Mouse (Mus musculus): ENCODE data around the gene Rab26. TPM values are rescaled to one million over a fixed set of nuclear protein-coding genes. Genes with fewer than 3 reads are reported as not detected.

The Rab26 gene
- polyA plus RNA-seq (2012; rRNA removed) (2.0 and 3.0 TPM in 2 replicates), polyA plus RNA-seq (2014; fragmentation: Nextera tagmentation; extraction: Ambion mirVana) (4.1 and 6.1 TPM in 2 replicates)

DNA sequence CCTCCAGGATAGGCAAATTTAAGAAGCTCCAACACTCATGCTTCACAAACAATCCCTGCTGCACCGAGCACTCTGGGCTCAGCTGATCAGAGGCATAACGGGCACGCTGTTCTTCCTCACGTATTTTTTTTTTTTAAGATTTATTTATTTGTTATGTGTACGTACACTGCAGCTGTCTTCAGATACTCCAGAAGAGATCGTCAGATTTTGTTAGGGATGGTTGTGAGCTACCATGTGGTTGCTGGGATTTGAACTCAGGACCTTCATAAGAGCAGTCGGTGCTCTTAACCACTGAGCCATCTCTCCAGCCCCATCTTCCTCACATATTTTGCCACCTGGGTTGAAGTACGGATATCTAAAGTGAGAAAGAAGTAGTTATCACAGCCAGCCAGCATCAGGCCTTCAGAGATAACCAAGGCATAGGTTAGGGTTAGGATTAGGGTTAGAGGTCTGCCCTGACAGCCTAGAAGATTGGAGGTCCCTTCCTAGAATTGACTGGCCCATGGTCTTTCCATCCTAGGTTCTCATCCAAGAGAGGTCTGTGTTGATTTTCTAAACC lies at the start of gene Rab26:
Gene Rab26 (minus strand): TSS at position 51 of the 559 bp plus-strand sequence.
- Histone ChIP-seq H3K27ac (replicated peaks; ENCODE audit: low read depth, low read length) (no peak within 1 kb of the TSS), H3K4me1 (ENCODE audit: control insufficient read depth, insufficient read depth, low read length) (peaks cover 33% of the 10 kb centered on the region)
- no peak for DNase-seq (ENCODE audit: low spot score)

DNA sequence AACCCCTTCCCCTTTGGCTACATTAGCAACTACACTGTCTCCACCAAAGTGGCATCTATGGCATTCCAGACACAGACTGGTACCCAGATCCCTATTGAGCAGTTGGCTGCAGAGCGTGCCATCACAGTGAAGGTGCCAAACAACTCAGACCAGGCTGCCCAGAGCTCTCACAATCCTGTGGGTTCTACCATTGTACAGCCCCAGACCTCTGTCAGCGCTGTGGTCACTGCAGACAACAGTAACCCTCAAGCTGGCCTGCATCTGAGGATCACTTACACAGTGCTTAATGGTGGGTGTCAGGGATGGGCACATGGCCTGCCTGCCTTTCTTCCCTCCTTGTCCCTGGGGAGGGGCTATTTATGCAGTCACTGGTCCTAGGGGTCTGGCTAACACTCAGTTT lies 46.3 kb upstream of the Rab26 start:
- DNase-seq (ENCODE audit: low spot score) = no peak
- H3K9me3 ChIP-seq (ENCODE audit: control insufficient read depth, low read length) = no peaks in the 10 kb centered on the region
- H3K27me3 ChIP-seq (ENCODE audit: control insufficient read depth, insufficient read depth, low read length) = no peaks in the 10 kb centered on the region
- H3K27ac ChIP-seq (replicated peaks; ENCODE audit: low read depth, low read length) = no peak overlapping the region
- WGBS = 89% methylated on average over 2 of the region's 2 CpGs
- no peak overlapping the region for H3K4me3 ChIP-seq (replicated peaks; ENCODE audit: low read length)
- H3K36me3 ChIP-seq (ENCODE audit: control insufficient read depth, insufficient read depth, low read length) = peaks cover 88% of the 10 kb centered on the region
- no peak overlapping the region for H3K9ac ChIP-seq (ENCODE audit: low read depth, low read length, severe bottlenecking)
- no peak overlapping the region for H3K4me2 ChIP-seq (replicated peaks; ENCODE audit: low read depth, low read length, severe bottlenecking)
- no peaks in the 10 kb centered on the region for H3K4me1 ChIP-seq (ENCODE audit: control insufficient read depth, insufficient read depth, low read length)
- ATAC-seq (ENCODE audit: low FRiP score, low read depth) = no peak
- no peak for TF ChIP-seq POLR2A (IDR thresholded peaks at IDR 0.05; ENCODE audit: borderline replicate concordance, extremely low read depth, insufficient read depth, insufficient read length)

More for the DNA sequence above, at the start of gene Rab26:
- TF ChIP-seq POLR2A (IDR thresholded peaks at IDR 0.05; ENCODE audit: borderline replicate concordance, extremely low read depth, insufficient read depth, insufficient read length) = no peak
- H3K9me3 ChIP-seq (ENCODE audit: control insufficient read depth, low read length) = no peaks in the 10 kb centered on the region
- 87% methylated on average over 8 of the region's 8 CpGs for WGBS
- H3K27me3 ChIP-seq (ENCODE audit: control insufficient read depth, insufficient read depth, low read length) = no peaks in the 10 kb centered on the region
- H3K9ac ChIP-seq (ENCODE audit: low read depth, low read length, severe bottlenecking) = peak within 1 kb of the TSS; percentile 55
- H3K4me3 ChIP-seq (replicated peaks; ENCODE audit: low read length) = peak within 1 kb of the TSS; percentile 33
- no peak for ATAC-seq (ENCODE audit: low FRiP score, low read depth)
- peak within 1 kb of the TSS; percentile 69 for H3K4me2 ChIP-seq (replicated peaks; ENCODE audit: low read depth, low read length, severe bottlenecking)
- peaks cover 19% of the 10 kb centered on the region for H3K36me3 ChIP-seq (ENCODE audit: control insufficient read depth, insufficient read depth, low read length)

DNA sequence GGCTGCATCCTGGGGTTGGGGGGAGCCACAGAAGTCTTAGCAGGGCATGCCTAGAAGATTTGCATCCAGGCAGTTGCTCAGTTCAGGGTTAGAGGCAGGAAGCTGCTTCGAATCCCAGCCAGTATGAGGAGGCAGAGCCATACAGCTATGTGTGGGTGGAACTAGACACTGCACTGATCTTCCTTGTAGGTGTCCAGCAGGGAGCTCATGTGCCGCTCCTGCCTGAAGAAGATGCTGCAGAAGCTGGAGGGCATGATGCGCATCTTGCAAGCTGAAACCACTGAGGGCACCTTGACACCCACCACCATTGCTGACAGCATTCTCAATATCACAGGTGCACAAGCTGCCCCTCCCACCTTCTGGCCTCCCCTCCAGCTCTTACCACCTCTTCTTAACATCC lies 45.5 kb upstream of the Rab26 start:
- Histone ChIP-seq H3K4me1 (ENCODE audit: control insufficient read depth, insufficient read depth, low read length) (no peaks in the 10 kb centered on the region), H3K27me3 (ENCODE audit: control insufficient read depth, insufficient read depth, low read length) (no peaks in the 10 kb centered on the region), H3K9ac (ENCODE audit: low read depth, low read length, severe bottlenecking) (no peak overlapping the region), H3K4me2 (replicated peaks; ENCODE audit: low read depth, low read length, severe bottlenecking) (no peak overlapping the region), H3K27ac (replicated peaks; ENCODE audit: low read depth, low read length) (no peak overlapping the region), H3K36me3 (ENCODE audit: control insufficient read depth, insufficient read depth, low read length) (peaks cover 89% of the 10 kb centered on the region), H3K4me3 (replicated peaks; ENCODE audit: low read length) (no peak overlapping the region), H3K9me3 (ENCODE audit: control insufficient read depth, low read length) (no peaks in the 10 kb centered on the region)
- no peak for TF ChIP-seq POLR2A (IDR thresholded peaks at IDR 0.05; ENCODE audit: borderline replicate concordance, extremely low read depth, insufficient read depth, insufficient read length)
- DNase-seq (ENCODE audit: low spot score) (no peak), ATAC-seq (ENCODE audit: low FRiP score, low read depth) (no peak)
- 95% methylated on average over 3 of the region's 3 CpGs for WGBS

DNA sequence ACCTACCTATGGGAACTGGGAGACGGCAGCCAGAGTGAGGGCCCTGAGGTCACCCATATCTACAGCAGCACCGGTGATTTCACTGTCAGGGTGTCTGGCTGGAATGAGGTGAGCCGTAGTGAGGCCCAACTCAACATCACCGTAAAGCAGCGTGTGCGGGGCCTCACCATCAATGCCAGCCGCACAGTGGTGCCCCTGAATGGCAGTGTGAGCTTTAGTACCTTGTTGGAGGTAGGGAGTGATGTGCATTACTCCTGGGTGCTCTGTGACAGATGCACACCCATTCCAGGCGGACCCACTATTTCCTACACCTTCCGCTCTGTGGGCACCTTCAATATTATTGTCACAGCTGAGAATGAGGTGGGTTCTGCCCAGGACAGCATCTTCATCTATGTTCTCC lies 39.8 kb upstream of the Rab26 start:
- Histone ChIP-seq H3K9ac (ENCODE audit: low read depth, low read length, severe bottlenecking) (no peak overlapping the region), H3K27ac (replicated peaks; ENCODE audit: low read depth, low read length) (no peak overlapping the region), H3K4me2 (replicated peaks; ENCODE audit: low read depth, low read length, severe bottlenecking) (no peak overlapping the region), H3K4me3 (replicated peaks; ENCODE audit: low read length) (no peak overlapping the region), H3K27me3 (ENCODE audit: control insufficient read depth, insufficient read depth, low read length) (no peaks in the 10 kb centered on the region), H3K36me3 (ENCODE audit: control insufficient read depth, insufficient read depth, low read length) (peaks cover 95% of the 10 kb centered on the region), H3K4me1 (ENCODE audit: control insufficient read depth, insufficient read depth, low read length) (no peaks in the 10 kb centered on the region), H3K9me3 (ENCODE audit: control insufficient read depth, low read length) (no peaks in the 10 kb centered on the region)
- DNase-seq (ENCODE audit: low spot score) = no peak
- 91% methylated on average over 9 of the region's 9 CpGs for WGBS
- no peak for ATAC-seq (ENCODE audit: low FRiP score, low read depth)
- no peak for TF ChIP-seq POLR2A (IDR thresholded peaks at IDR 0.05; ENCODE audit: borderline replicate concordance, extremely low read depth, insufficient read depth, insufficient read length)

DNA sequence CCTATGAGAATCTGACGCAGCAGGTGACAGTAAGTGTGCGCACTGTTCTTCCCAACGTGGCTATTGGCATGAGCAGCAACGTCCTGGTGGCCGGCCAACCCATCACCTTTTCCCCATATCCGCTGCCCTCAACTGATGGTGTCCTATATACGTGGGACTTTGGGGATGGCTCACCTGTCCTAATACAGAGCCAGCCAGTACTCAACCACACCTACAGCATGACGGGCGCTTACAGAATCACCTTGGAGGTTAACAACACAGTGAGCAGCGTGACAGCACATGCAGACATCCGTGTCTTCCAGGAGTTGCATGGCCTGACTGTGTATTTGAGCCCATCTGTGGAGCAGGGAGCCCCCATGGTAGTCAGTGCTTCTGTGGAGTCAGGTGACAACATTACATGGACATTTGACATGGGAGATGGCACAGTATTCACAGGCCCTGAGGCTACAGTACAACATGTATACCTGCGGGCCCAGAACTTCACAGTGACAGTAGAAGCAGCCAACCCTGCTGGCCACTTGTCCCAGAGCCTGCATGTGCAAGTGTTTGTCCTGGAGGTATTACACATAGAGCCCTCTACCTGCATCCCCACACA lies 38.7 kb upstream of the Rab26 start:
- Histone ChIP-seq H3K36me3 (ENCODE audit: control insufficient read depth, insufficient read depth, low read length) (peaks cover 95% of the 10 kb centered on the region), H3K27me3 (ENCODE audit: control insufficient read depth, insufficient read depth, low read length) (no peaks in the 10 kb centered on the region), H3K4me1 (ENCODE audit: control insufficient read depth, insufficient read depth, low read length) (no peaks in the 10 kb centered on the region), H3K9me3 (ENCODE audit: control insufficient read depth, low read length) (no peaks in the 10 kb centered on the region), H3K4me2 (replicated peaks; ENCODE audit: low read depth, low read length, severe bottlenecking) (no peak overlapping the region), H3K27ac (replicated peaks; ENCODE audit: low read depth, low read length) (no peak overlapping the region), H3K9ac (ENCODE audit: low read depth, low read length, severe bottlenecking) (no peak overlapping the region), H3K4me3 (replicated peaks; ENCODE audit: low read length) (no peak overlapping the region)
- WGBS = 97% methylated on average over 12 of the region's 12 CpGs
- no peak for DNase-seq (ENCODE audit: low spot score)
- ATAC-seq (ENCODE audit: low FRiP score, low read depth) = no peak
- TF ChIP-seq POLR2A (IDR thresholded peaks at IDR 0.05; ENCODE audit: borderline replicate concordance, extremely low read depth, insufficient read depth, insufficient read length) = no peak
